In the genomic region with DNA sequence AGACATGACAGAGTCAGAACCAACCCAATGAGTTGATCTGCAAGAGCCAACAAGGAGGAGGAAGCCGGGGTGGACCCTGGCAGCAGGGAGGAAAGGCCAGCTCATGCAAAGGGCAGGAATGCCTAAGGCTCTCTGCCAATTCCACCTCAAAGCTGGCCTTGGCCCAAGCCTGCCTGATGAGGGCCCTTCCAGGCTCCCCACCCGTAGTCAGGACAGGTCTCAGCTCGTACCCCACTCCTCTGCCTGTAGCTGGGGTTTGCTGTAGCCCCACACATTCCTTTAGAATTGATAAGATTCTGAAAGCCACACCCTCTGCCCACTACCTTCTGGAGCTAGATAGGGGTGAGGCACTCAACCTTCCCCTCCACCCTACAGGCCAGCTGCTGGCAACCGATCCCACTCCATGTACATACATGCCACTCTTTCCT, we compare ENCODE assay signal across 8 mouse cellular contexts. TPM values are rescaled to one million over a fixed set of nuclear protein-coding genes. Genes with fewer than 3 reads are reported as not detected.
A peak's percentile ranks its signal among the peaks of the same experiment; 100 is the strongest.
DNase-seq lines count a peak whose midpoint lies in the region; ATAC-seq lines count a peak whose summit lies in the region.

No protein-coding gene starts in this region.

- 58% methylated on average over 4 of the region's 4 CpGs for WGBS in heart, embryonic 10.5 days
- WGBS in heart, embryonic 11.5 days (ENCODE audit: insufficient replicate concordance): 62% methylated on average over 4 of the region's 4 CpGs
- 82% methylated on average over 4 of the region's 4 CpGs for WGBS in hindbrain, embryonic 14.5 days

- H3K9me3 ChIP-seq in heart, embryonic 10.5 days: no peaks in the 10 kb centered on the region
- H3K9me3 ChIP-seq in heart, embryonic 11.5 days (replicated peaks; ENCODE audit: control insufficient read depth, low read length): 0 out of 2 replicates have a peak, but pooled peaks cover 2% of the 10 kb centered on the region
- no peaks in the 10 kb centered on the region for H3K9me3 ChIP-seq in hindbrain, embryonic 14.5 days (ENCODE audit: control insufficient read depth, low read length)

- no peaks in the 10 kb centered on the region for H3K27me3 ChIP-seq in heart, embryonic 10.5 days (ENCODE audit: insufficient read depth, poor library complexity, severe bottlenecking)
- no peaks in the 10 kb centered on the region for H3K27me3 ChIP-seq in heart, embryonic 11.5 days (ENCODE audit: control insufficient read depth, insufficient read depth, low read length)
- no peaks in the 10 kb centered on the region for H3K27me3 ChIP-seq in hindbrain, embryonic 14.5 days (ENCODE audit: control insufficient read depth, insufficient read depth, low read length)

- ATAC-seq in heart, embryonic 11.5 days (replicated peaks; ENCODE audit: insufficient number of reproducible peaks, low FRiP score, low TSS enrichment): 0 out of 2 replicates have a peak, but pooled peaks have one; percentile 26
- ATAC-seq in hindbrain, embryonic 14.5 days (ENCODE audit: low FRiP score): no peak

- no peak overlapping the region for H3K9ac ChIP-seq in heart, embryonic 11.5 days (ENCODE audit: low read depth, low read length)
- no peak overlapping the region for H3K9ac ChIP-seq in hindbrain, embryonic 14.5 days

- DNase-seq in heart, adult 11 months: peak; percentile 92
- no peak for DNase-seq in heart, embryonic 10.5 days (ENCODE audit: low spot score)
- peak; percentile 72 to 79 for DNase-seq in kidney, postnatal 4 days
- peak; percentile 70 for DNase-seq in ovary, postnatal 36 days (ENCODE audit: low spot score)
- no peak for DNase-seq in embryo, embryonic 10.5 days (ENCODE audit: low spot score)
- DNase-seq in embryo, embryonic 10 days (ENCODE audit: low spot score): no peak
- DNase-seq in hindbrain, embryonic 14.5 days (ENCODE audit: low spot score): no peak

- H3K36me3 ChIP-seq in heart, embryonic 10.5 days: no peaks in the 10 kb centered on the region
- H3K36me3 ChIP-seq in heart, embryonic 11.5 days (ENCODE audit: control insufficient read depth, insufficient read depth, low read length): no peaks in the 10 kb centered on the region
- no peaks in the 10 kb centered on the region for H3K36me3 ChIP-seq in hindbrain, embryonic 14.5 days (replicated peaks; ENCODE audit: control insufficient read depth, insufficient read depth)

- no peak overlapping the region for H3K27ac ChIP-seq in heart, embryonic 10.5 days
- H3K27ac ChIP-seq in heart, embryonic 11.5 days (ENCODE audit: low read depth, low read length): no peak overlapping the region
- no peak overlapping the region for H3K27ac ChIP-seq in hindbrain, embryonic 14.5 days

- H3K4me2 ChIP-seq in heart, embryonic 11.5 days: no peak overlapping the region
- no peak overlapping the region for H3K4me2 ChIP-seq in hindbrain, embryonic 14.5 days (replicated peaks)

- peaks cover 20% of the 10 kb centered on the region; the same call in 1 of the 2 replicates for H3K4me1 ChIP-seq in heart, embryonic 10.5 days
- peaks cover 3% of the 10 kb centered on the region; the same call in 1 of the 2 replicates for H3K4me1 ChIP-seq in heart, embryonic 11.5 days (ENCODE audit: control insufficient read depth, insufficient read depth, low read length)
- 0 out of 2 replicates have a peak, but pooled peaks cover 6% of the 10 kb centered on the region for H3K4me1 ChIP-seq in hindbrain, embryonic 14.5 days (replicated peaks; ENCODE audit: control insufficient read depth, insufficient read depth, low read length)

- no peak overlapping the region; the same call in 1 of the 2 replicates for H3K4me3 ChIP-seq in heart, embryonic 10.5 days
- H3K4me3 ChIP-seq in heart, embryonic 11.5 days (ENCODE audit: low read depth, low read length): no peak overlapping the region
- H3K4me3 ChIP-seq in hindbrain, embryonic 14.5 days (replicated peaks; ENCODE audit: low read length): no peak overlapping the region

RNA-seq across cellular contexts. Expression of gene Trim62, which starts 27.8 kb away (rescaled TPM):
- polyA plus RNA-seq in heart, embryonic 10.5 days (2016; fragmentation: Nextera tagmentation; extraction: Ambion mirVana): 4.1 and 6.5 TPM in 2 replicates
- polyA plus RNA-seq in heart, embryonic 11.5 days (2014; fragmentation: Nextera tagmentation; extraction: Ambion mirVana): 4.4 and 6.2 TPM in 2 replicates
- 31.9 and 35.5 TPM in 2 replicates for polyA plus RNA-seq in hindbrain, embryonic 14.5 days (2014; fragmentation: Nextera tagmentation; extraction: Ambion mirVana)

RNA-seq across cellular contexts. Expression of gene Zfp362, which starts 49.8 kb away (rescaled TPM):
- 20.7 and 35.9 TPM in 2 replicates for polyA plus RNA-seq in heart, embryonic 10.5 days (2016; fragmentation: Nextera tagmentation; extraction: Ambion mirVana)
- 21.0 and 21.3 TPM in 2 replicates for polyA plus RNA-seq in heart, embryonic 11.5 days (2014; fragmentation: Nextera tagmentation; extraction: Ambion mirVana)
- polyA plus RNA-seq in hindbrain, embryonic 14.5 days (2014; fragmentation: Nextera tagmentation; extraction: Ambion mirVana): 29.0 and 33.6 TPM in 2 replicates

Comparison
In these comparisons a context has a peak if more than half of its experiments do, and no peak if none do; other contexts are left out.
1. DNase-seq: peak in heart, adult 11 months (single experiment), kidney, postnatal 4 days (2 of 2) and ovary, postnatal 36 days (single experiment); none in heart, embryonic 10.5 days (single experiment), embryo, embryonic 10.5 days (single experiment), embryo, embryonic 10 days (single experiment) and hindbrain, embryonic 14.5 days (single experiment).